Mouse (Mus musculus) Patski (cell line): ENCODE measurements around the gene Rbbp5. TPM values are rescaled to one million over a fixed set of nuclear protein-coding genes. Genes with fewer than 3 reads are reported as not detected.

Experiments used
- ATAC-seq: fragments of 100-300 bp; one replicate; pipeline ENCODE4 v1.8.0; 2021
- CTCF ChIA-PET: fragments of 350-600 bp; sonication (Branson Sonifier 250); formaldehyde crosslinking; loops from one replicate; lab custom pipeline; 2022; ENCODE audit warnings: inconsistent platforms; lab: Charles Lee
- POLR2A ChIA-PET: fragments of 350-600 bp; sonication (Branson Sonifier 250); formaldehyde crosslinking; loops from one replicate; lab custom pipeline; 2022; ENCODE audit warnings: antibody characterized with exemption, inconsistent platforms; lab: Charles Lee
- DNase-seq: peaks from one replicate; pipeline ENCODE4 v3.0.0-alpha.2; 2011; ENCODE audit warnings: low read depth, low spot score
- H3K27me3 ChIP-seq: fragments of 371-371 bp; one replicate; pipeline ENCODE4 v1.5.1; 2021
- CTCF ChIP-seq: fragments of 100-300 bp; IDR thresholded peaks from one replicate; pipeline ENCODE4 v1.5.1; 2021
- in situ Hi-C: fragments of 300-500 bp; cut with MboI; formaldehyde crosslinking; loops from 3 replicates; pipeline ENCODE4 v1.11.1; 2018; ENCODE audit warnings: low pct_unique_long_range_greater_than_20kb, mixed read lengths
- polyA plus RNA-seq: library from polyadenylated mRNA; unstranded; gene quantifications from one replicate; pipeline ENCODE4 v1.2.3, GENCODE M21; 2021

Rbbp5 gene
- polyA plus RNA-seq, 1 experiment from 2014 or later: 41.0 TPM

DNA sequence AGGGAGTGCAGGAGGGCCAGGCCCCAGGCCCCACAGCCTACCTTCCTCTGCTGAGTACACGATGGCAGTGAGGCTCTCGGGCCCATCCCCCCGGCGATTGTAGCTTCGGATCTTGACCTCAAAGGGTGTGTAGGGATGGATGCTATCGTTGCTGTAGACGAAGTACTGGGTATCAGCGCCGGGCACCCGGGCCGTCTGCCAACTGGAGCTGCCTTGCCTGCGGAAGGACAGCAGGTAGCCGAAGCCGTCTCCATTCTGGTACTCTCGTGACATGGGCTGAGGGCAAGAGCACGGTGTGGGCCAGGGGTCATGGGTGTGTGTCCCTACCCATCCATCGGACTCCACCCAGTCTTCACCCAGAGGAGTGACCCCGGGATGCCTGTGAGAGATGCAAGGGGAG lies 41.5 kb downstream of the Rbbp5 start:
- POLR2A ChIA-PET: no interaction called here

DNA sequence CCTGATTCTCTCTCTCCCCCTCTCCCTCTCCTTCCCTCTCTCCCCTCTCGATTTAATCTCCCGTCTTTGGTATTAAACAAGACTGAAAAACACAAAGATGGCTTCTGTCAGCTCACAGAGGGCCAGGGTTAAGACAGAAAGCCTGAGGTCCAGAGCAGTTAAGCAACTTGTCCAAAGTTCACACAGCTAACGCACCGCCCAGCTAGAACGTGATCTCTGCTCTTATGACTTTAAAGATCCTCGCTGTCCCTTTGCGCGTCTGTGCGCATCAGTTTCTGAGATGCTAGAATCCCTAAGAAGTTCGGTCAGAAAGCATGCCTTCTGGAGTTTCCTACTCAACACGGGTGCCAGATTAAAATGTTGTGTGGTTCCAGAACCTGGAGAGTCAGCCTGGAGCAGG lies 42.6 kb downstream of the Rbbp5 start:
- in situ Hi-C loops: no loop called here
- CTCF ChIA-PET: interaction anchor here (1.5 to 2.2 kb wide), 3 partner anchors 72 to 155 kb away, joined by 3 to 8 read pairs (median 4); no protein-coding TSS in a partner anchor
- no peak for ATAC-seq

More for the DNA sequence above, 41.5 kb downstream of the Rbbp5 start:
- no peak for ATAC-seq
- no peak for DNase-seq
- TF ChIP-seq CTCF: no peak
- CTCF ChIA-PET: no interaction called here
- in situ Hi-C loops: no loop called here
- H3K27me3 ChIP-seq: peaks cover 8% of the 10 kb centered on the region

GRCm38 (mm10) chr1:132520764-132521163 lies 43.6 kb downstream of the Rbbp5 start:
- peaks cover 8% of the 10 kb centered on the region for H3K27me3 ChIP-seq
- DNase-seq: no peak
- no peak for TF ChIP-seq CTCF
- ATAC-seq: no peak
- ChIA-PET CTCF (interaction anchor here (0.8 to 2.2 kb wide), 9 partner anchors 13 to 156 kb away, joined by 3 to 8 read pairs (median 3); no protein-coding TSS in a partner anchor), POLR2A (no interaction called here)
- in situ Hi-C loops: no loop called here

More for the DNA sequence above, 42.6 kb downstream of the Rbbp5 start:
- peaks cover 8% of the 10 kb centered on the region for H3K27me3 ChIP-seq
- no peak for DNase-seq
- POLR2A ChIA-PET: no interaction called here
- no peak for TF ChIP-seq CTCF

DNA sequence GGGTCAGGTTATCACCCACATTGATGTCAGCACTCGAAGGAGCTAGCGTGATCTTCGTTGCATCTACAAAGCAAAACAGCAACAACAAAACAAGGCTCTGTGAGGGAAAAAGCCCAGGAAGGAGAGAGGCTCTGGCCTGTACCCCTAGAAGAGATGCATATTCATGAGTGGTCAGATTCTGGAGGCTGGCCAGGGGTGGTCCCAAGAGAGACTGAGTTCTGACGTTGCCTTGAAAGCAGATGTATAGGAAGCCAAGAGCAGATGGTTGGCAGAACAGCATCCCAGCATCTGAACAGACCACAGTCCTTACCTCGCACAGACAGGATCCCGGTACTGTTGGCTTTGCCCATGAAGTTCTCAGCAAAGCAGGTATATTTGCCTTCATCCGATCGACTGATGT lies 45.9 kb downstream of the Rbbp5 start:
- POLR2A ChIA-PET: no interaction called here
- CTCF ChIA-PET: interaction anchor here (5.2 kb wide), 1 partner anchor 70 kb away, joined by 68 read pairs; no protein-coding TSS in a partner anchor
- in situ Hi-C loops: no loop called here
- no peak for ATAC-seq
- peaks cover 10% of the 10 kb centered on the region for H3K27me3 ChIP-seq
- no peak for TF ChIP-seq CTCF
- no peak for DNase-seq

- CTCF ChIA-PET: interaction anchor here (0.6 to 5.2 kb wide), 4 partner anchors 12 to 85 kb away, joined by 3 to 68 read pairs (median 22); no protein-coding TSS in a partner anchor
- in situ Hi-C loops: no loop called here
- TF ChIP-seq CTCF: no peak
- ATAC-seq (no peak), DNase-seq (no peak)
- POLR2A ChIA-PET: no interaction called here
- peaks cover 9% of the 10 kb centered on the region for H3K27me3 ChIP-seq
Observed at GRCm38 (mm10) chr1:132523920-132524319, 46.8 kb downstream of the Rbbp5 start.

DNA sequence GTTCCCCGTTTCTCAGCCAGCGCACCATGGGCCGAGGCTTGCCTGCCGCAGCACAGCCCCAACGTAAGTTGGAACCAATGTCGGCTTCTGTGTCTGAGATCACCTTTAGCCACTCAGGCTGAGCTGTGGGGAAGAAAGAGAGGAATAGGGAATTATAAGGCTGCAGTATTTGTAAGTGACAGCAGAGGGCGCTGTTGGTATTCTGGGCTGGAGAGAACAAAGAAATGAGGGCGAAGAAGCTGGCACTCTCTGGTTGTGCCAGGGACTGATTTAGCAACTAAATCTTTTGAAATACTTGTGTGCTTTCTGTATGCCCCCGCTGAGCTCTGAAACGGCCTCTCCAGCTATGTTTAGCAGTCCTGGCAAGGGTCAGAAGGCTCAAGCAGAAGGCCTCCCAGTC lies 48.7 kb downstream of the Rbbp5 start:
- in situ Hi-C loops: loop anchor here (5.0 kb wide), 1 partner anchor 66 kb away; no protein-coding TSS in a partner anchor
- peaks cover 17% of the 10 kb centered on the region for H3K27me3 ChIP-seq
- ATAC-seq: peak; percentile 48

GRCm38 (mm10) chr1:132528071-132528470 lies 50.9 kb downstream of the Rbbp5 start:
- no peak for TF ChIP-seq CTCF
- ATAC-seq (no peak), DNase-seq (no peak)
- H3K27me3 ChIP-seq: peaks cover 27% of the 10 kb centered on the region
- in situ Hi-C loops: loop anchor here (5.0 kb wide), 1 partner anchor 64 kb away; no protein-coding TSS in a partner anchor
- ChIA-PET CTCF (interaction anchor here (1.0 kb wide), 1 partner anchor 81 kb away, joined by 3 read pairs; no protein-coding TSS in a partner anchor), POLR2A (no interaction called here)

More for the DNA sequence above, 48.7 kb downstream of the Rbbp5 start:
- DNase-seq: peak; percentile 47
- POLR2A ChIA-PET: interaction anchor here (1.0 kb wide), 1 partner anchor 32 kb away, joined by 3 read pairs; no protein-coding TSS in a partner anchor
- no peak for TF ChIP-seq CTCF
- CTCF ChIA-PET: interaction anchor here (0.7 to 5.2 kb wide), 14 partner anchors 9 to 457 kb away, joined by 3 to 68 read pairs (median 3); no protein-coding TSS in a partner anchor

DNA sequence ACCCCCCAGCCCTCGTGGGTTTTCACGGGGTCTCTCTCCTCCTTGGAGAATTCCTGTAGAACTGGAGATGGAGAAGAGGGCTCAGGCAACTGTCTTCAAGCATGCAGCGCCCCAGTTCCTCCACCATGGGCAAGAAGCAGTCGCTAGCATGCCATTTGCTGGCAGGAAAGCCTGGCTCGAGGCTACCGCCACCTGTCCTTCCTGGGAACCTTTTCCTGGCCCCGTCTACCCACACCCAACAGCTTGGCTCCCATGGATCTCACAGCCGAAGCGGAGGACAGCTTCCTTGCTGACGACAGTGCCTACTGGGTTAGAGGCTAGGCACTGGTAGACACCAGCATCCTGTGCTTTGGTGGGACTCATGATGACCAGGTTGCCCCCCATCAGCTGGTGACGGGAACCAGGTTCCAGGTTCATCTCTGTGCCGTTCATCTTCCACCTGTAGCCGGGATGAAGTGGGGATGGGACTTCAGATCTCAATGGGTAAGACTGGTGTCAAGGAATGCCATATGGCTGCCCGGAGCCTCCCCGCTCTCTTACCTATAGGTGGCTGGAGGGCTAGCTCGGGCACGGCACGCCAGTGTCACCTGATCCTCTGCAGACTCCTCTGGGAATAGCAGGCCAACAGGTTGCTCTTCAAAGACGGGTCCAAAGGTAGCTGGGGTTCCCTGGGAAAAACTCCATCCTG lies 51.6 kb downstream of the Rbbp5 start:
- CTCF ChIA-PET: interaction anchor here (1.0 to 1.3 kb wide), 2 partner anchors 64 to 80 kb away, joined by 3 read pairs; no protein-coding TSS in a partner anchor
- no peak for TF ChIP-seq CTCF
- H3K27me3 ChIP-seq: peaks cover 33% of the 10 kb centered on the region

DNA sequence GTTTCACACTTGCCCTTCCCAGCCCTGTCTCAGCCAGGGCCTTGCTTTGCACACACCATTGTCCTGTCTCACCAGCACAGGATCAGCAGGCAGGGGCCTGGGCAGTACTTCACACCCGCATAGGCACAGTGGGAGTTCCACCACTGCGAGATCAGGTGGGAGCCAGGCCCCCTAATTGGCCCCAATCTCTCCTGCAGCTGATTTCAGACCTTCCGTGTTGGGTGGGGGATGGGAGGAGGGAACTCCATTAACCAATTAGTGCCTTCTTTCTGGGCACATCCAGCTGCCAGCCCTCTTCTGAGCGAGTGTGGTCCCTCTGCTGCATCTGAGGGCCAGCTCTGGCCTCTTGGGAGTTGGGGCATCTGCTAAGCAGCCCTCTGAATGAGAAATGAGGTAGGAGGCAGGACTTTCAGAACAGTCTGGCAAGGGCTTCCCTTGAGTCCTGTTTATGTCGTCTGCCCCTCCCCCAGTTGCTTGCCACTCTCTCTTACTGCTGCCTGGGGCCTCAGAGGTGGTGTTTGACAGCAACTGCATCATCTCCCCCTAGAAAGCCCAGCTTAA lies 53.5 kb downstream of the Rbbp5 start:
- no peak for TF ChIP-seq CTCF
- POLR2A ChIA-PET: no interaction called here
- CTCF ChIA-PET: no interaction called here
- in situ Hi-C loops: no loop called here
- ATAC-seq (no peak), DNase-seq (no peak)
- peaks cover 38% of the 10 kb centered on the region for H3K27me3 ChIP-seq

More for the DNA sequence above, 51.6 kb downstream of the Rbbp5 start:
- DNase-seq (no peak), ATAC-seq (no peak)
- in situ Hi-C loops: loop anchor here (5.0 kb wide), 1 partner anchor 64 kb away; no protein-coding TSS in a partner anchor
- POLR2A ChIA-PET: no interaction called here

- H3K27me3 ChIP-seq: peaks cover 38% of the 10 kb centered on the region
- CTCF ChIA-PET: interaction anchor here (1.3 kb wide), 1 partner anchor 62 kb away, joined by 4 read pairs; no protein-coding TSS in a partner anchor
- no peak for ATAC-seq
- TF ChIP-seq CTCF: no peak
- in situ Hi-C loops: no loop called here
- POLR2A ChIA-PET: interaction anchor here (0.7 kb wide), 1 partner anchor 22 kb away, joined by 4 read pairs; no protein-coding TSS in a partner anchor
- no peak for DNase-seq
Observed at GRCm38 (mm10) chr1:132532521-132532920, 55.4 kb downstream of the Rbbp5 start.
